Mouse (Mus musculus): ENCODE results near the gene Podxl2. TPM values are rescaled to one million over a fixed set of nuclear protein-coding genes. Genes with fewer than 3 reads are reported as not detected.

Podxl2 gene
- polyA plus RNA-seq, 1 experiment = 35.8 TPM

- Histone ChIP-seq H3K4me1 (ENCODE audit: control insufficient read depth, insufficient read depth, low read length) (peaks cover 3% of the 10 kb centered on the region; the same call in 1 of the 2 replicates), H3K4me3 (replicated peaks; ENCODE audit: extremely low read depth, low read depth, low read length) (no peak overlapping the region)
- 41% methylated on average over 6 of the region's 6 CpGs for WGBS
- TF ChIP-seq CTCF (IDR thresholded peaks at IDR 0.05; ENCODE audit: insufficient read depth, low read length) = peak; percentile 54; the same call in 1 of the 2 replicates
- no peak for TF ChIP-seq POLR2A (IDR thresholded peaks at IDR 0.05; ENCODE audit: borderline replicate concordance, extremely low read depth, low read depth, low read length)
- peak; percentile 37 for DNase-seq
Observed at GRCm38 (mm10) chr6:88826545-88826944, 48.3 kb downstream of the Podxl2 start.

- TF ChIP-seq POLR2A (IDR thresholded peaks at IDR 0.05; ENCODE audit: borderline replicate concordance, extremely low read depth, low read depth, low read length) (no peak), CTCF (IDR thresholded peaks at IDR 0.05; ENCODE audit: insufficient read depth, low read length) (no peak)
- peaks cover 6% of the 10 kb centered on the region for H3K4me1 ChIP-seq (ENCODE audit: control insufficient read depth, insufficient read depth, low read length)
- 64% methylated on average over 3 of the region's 3 CpGs for WGBS
- DNase-seq = no peak
- no peak overlapping the region for H3K4me3 ChIP-seq (replicated peaks; ENCODE audit: extremely low read depth, low read depth, low read length)
Observed at GRCm38 (mm10) chr6:88826088-88826487, 48.8 kb downstream of the Podxl2 start.

GRCm38 (mm10) chr6:88824183-88824582 lies 50.7 kb downstream of the Podxl2 start:
- whole genome bisulfite sequencing = 82% methylated on average over 7 of the region's 7 CpGs
- TF ChIP-seq CTCF (IDR thresholded peaks at IDR 0.05; ENCODE audit: insufficient read depth, low read length) (no peak), POLR2A (IDR thresholded peaks at IDR 0.05; ENCODE audit: borderline replicate concordance, extremely low read depth, low read depth, low read length) (no peak)
- H3K4me3 ChIP-seq (replicated peaks; ENCODE audit: extremely low read depth, low read depth, low read length) = no peak overlapping the region
- no peak for DNase-seq
- peaks cover 13% of the 10 kb centered on the region for H3K4me1 ChIP-seq (ENCODE audit: control insufficient read depth, insufficient read depth, low read length)

GRCm38 (mm10) chr6:88821901-88822300 lies 52.9 kb downstream of the Podxl2 start:
- Histone ChIP-seq H3K4me3 (replicated peaks; ENCODE audit: extremely low read depth, low read depth, low read length) (no peak overlapping the region), H3K4me1 (ENCODE audit: control insufficient read depth, insufficient read depth, low read length) (peaks cover 13% of the 10 kb centered on the region)
- 35% methylated on average over 11 of the region's 11 CpGs for WGBS
- TF ChIP-seq CTCF (IDR thresholded peaks at IDR 0.05; ENCODE audit: insufficient read depth, low read length) (no peak), POLR2A (IDR thresholded peaks at IDR 0.05; ENCODE audit: borderline replicate concordance, extremely low read depth, low read depth, low read length) (no peak)
- DNase-seq = no peak

- 86% methylated on average over 6 of the region's 6 CpGs for WGBS
- TF ChIP-seq CTCF (IDR thresholded peaks at IDR 0.05; ENCODE audit: insufficient read depth, low read length) (no peak), POLR2A (IDR thresholded peaks at IDR 0.05; ENCODE audit: borderline replicate concordance, extremely low read depth, low read depth, low read length) (no peak)
- no peak for DNase-seq
- Histone ChIP-seq H3K4me1 (ENCODE audit: control insufficient read depth, insufficient read depth, low read length) (peaks cover 13% of the 10 kb centered on the region), H3K4me3 (replicated peaks; ENCODE audit: extremely low read depth, low read depth, low read length) (no peak overlapping the region)
Observed at GRCm38 (mm10) chr6:88821294-88821693, 53.5 kb downstream of the Podxl2 start.

GRCm38 (mm10) chr6:88820853-88821252 lies 54.0 kb downstream of the Podxl2 start:
- no peak for DNase-seq
- Histone ChIP-seq H3K4me1 (ENCODE audit: control insufficient read depth, insufficient read depth, low read length) (peaks cover 13% of the 10 kb centered on the region), H3K4me3 (replicated peaks; ENCODE audit: extremely low read depth, low read depth, low read length) (no peak overlapping the region)
- WGBS = 8% methylated on average over 3 of the region's 3 CpGs
- no peak for TF ChIP-seq CTCF (IDR thresholded peaks at IDR 0.05; ENCODE audit: insufficient read depth, low read length)
- TF ChIP-seq POLR2A (IDR thresholded peaks at IDR 0.05; ENCODE audit: borderline replicate concordance, extremely low read depth, low read depth, low read length) = no peak

- 75% methylated on average over 3 of the region's 3 CpGs for WGBS
- no peak overlapping the region for H3K4me3 ChIP-seq (replicated peaks; ENCODE audit: extremely low read depth, low read depth, low read length)
- H3K4me1 ChIP-seq (ENCODE audit: control insufficient read depth, insufficient read depth, low read length) = peaks cover 17% of the 10 kb centered on the region
- TF ChIP-seq CTCF (IDR thresholded peaks at IDR 0.05; ENCODE audit: insufficient read depth, low read length) = no peak
- no peak for TF ChIP-seq POLR2A (IDR thresholded peaks at IDR 0.05; ENCODE audit: borderline replicate concordance, extremely low read depth, low read depth, low read length)
- DNase-seq = no peak
Observed at GRCm38 (mm10) chr6:88816913-88817312, 57.9 kb downstream of the Podxl2 start.

- TF ChIP-seq POLR2A (IDR thresholded peaks at IDR 0.05; ENCODE audit: borderline replicate concordance, extremely low read depth, low read depth, low read length) (no peak), CTCF (IDR thresholded peaks at IDR 0.05; ENCODE audit: insufficient read depth, low read length) (no peak)
- WGBS = 88% methylated on average over 3 of the region's 3 CpGs
- H3K4me1 ChIP-seq (ENCODE audit: control insufficient read depth, insufficient read depth, low read length) = peaks cover 10% of the 10 kb centered on the region
- no peak overlapping the region for H3K4me3 ChIP-seq (replicated peaks; ENCODE audit: extremely low read depth, low read depth, low read length)
- no peak for DNase-seq
Observed at GRCm38 (mm10) chr6:88815489-88815888, 59.4 kb downstream of the Podxl2 start.

GRCm38 (mm10) chr6:88815036-88815435 lies 59.8 kb downstream of the Podxl2 start:
- H3K4me3 ChIP-seq (replicated peaks; ENCODE audit: extremely low read depth, low read depth, low read length) = no peak overlapping the region
- peaks cover 9% of the 10 kb centered on the region for H3K4me1 ChIP-seq (ENCODE audit: control insufficient read depth, insufficient read depth, low read length)
- whole genome bisulfite sequencing = 80% methylated on average over 3 of the region's 3 CpGs
- DNase-seq = no peak
- TF ChIP-seq POLR2A (IDR thresholded peaks at IDR 0.05; ENCODE audit: borderline replicate concordance, extremely low read depth, low read depth, low read length) (no peak), CTCF (IDR thresholded peaks at IDR 0.05; ENCODE audit: insufficient read depth, low read length) (no peak)

- H3K4me1 ChIP-seq (ENCODE audit: control insufficient read depth, insufficient read depth, low read length) = peaks cover 13% of the 10 kb centered on the region
- DNase-seq = no peak
- no peak overlapping the region for H3K4me3 ChIP-seq (replicated peaks; ENCODE audit: extremely low read depth, low read depth, low read length)
- WGBS = 83% methylated on average over 10 of the region's 10 CpGs
- TF ChIP-seq POLR2A (IDR thresholded peaks at IDR 0.05; ENCODE audit: borderline replicate concordance, extremely low read depth, low read depth, low read length) = no peak
- TF ChIP-seq CTCF (IDR thresholded peaks at IDR 0.05; ENCODE audit: insufficient read depth, low read length) = no peak
Observed at GRCm38 (mm10) chr6:88813832-88814231, 61.0 kb downstream of the Podxl2 start.

All from lung, adult 2 months (tissue).